Mouse (Mus musculus): Measurements from ENCODE around the gene Rnase10.
A peak's percentile ranks its signal among the peaks of the same experiment; 100 is the strongest.
"Not testable (repeated sequence)": the region's sequence is repeated elsewhere in the genome, so short reads cannot be mapped to it uniquely, and the experiment has no call there.

Gene Rnase10

GRCm38 (mm10) chr14:51008781-51009180, 1.2 kb downstream of the Rnase10 start:
- no peak for ATAC-seq (ENCODE audit: insufficient number of reproducible peaks, low FRiP score, low TSS enrichment)

GRCm38 (mm10) chr14:51009572-51009971, 2.0 kb downstream of the Rnase10 start:
- ATAC-seq (ENCODE audit: insufficient number of reproducible peaks, low FRiP score, low TSS enrichment): no peak

- ATAC-seq (ENCODE audit: insufficient number of reproducible peaks, low FRiP score, low TSS enrichment): not testable (repeated sequence)
These were observed 7.2 kb downstream of the Rnase10 start for GRCm38 (mm10) chr14:51014724-51015123.

- ATAC-seq (ENCODE audit: insufficient number of reproducible peaks, low FRiP score, low TSS enrichment): no peak
These were observed 8.2 kb downstream of the Rnase10 start for GRCm38 (mm10) chr14:51015780-51016179.

GRCm38 (mm10) chr14:51017256-51017655, 9.7 kb downstream of the Rnase10 start:
- ATAC-seq (ENCODE audit: insufficient number of reproducible peaks, low FRiP score, low TSS enrichment): no peak

- no peak for ATAC-seq (ENCODE audit: insufficient number of reproducible peaks, low FRiP score, low TSS enrichment)
These were observed 15.9 kb downstream of the Rnase10 start for GRCm38 (mm10) chr14:51023457-51023856.

- no peak for ATAC-seq (ENCODE audit: insufficient number of reproducible peaks, low FRiP score, low TSS enrichment)
These were observed 17.3 kb downstream of the Rnase10 start for GRCm38 (mm10) chr14:51024820-51025219.

- peak; percentile 76 for ATAC-seq (ENCODE audit: insufficient number of reproducible peaks, low FRiP score, low TSS enrichment)
These were observed 19.0 kb downstream of the Rnase10 start for GRCm38 (mm10) chr14:51026391-51027133.

- no peak for ATAC-seq (ENCODE audit: insufficient number of reproducible peaks, low FRiP score, low TSS enrichment)
These were observed 20.0 kb downstream of the Rnase10 start for GRCm38 (mm10) chr14:51027387-51028155.

GRCm38 (mm10) chr14:51035206-51035605, 27.7 kb downstream of the Rnase10 start:
- ATAC-seq (ENCODE audit: insufficient number of reproducible peaks, low FRiP score, low TSS enrichment): no peak

- ATAC-seq (ENCODE audit: insufficient number of reproducible peaks, low FRiP score, low TSS enrichment): no peak
These were observed 28.7 kb downstream of the Rnase10 start for GRCm38 (mm10) chr14:51036214-51036613.

- no peak for ATAC-seq (ENCODE audit: insufficient number of reproducible peaks, low FRiP score, low TSS enrichment)
These were observed 34.2 kb downstream of the Rnase10 start, which contains the start of gene Rnase9 for GRCm38 (mm10) chr14:51041769-51042168. Rnase9 (minus strand) TSS chr14:51041869.

- no peak for ATAC-seq (ENCODE audit: insufficient number of reproducible peaks, low FRiP score, low TSS enrichment)
These were observed 40.3 kb downstream of the Rnase10 start for GRCm38 (mm10) chr14:51047846-51048245.

- ATAC-seq (ENCODE audit: insufficient number of reproducible peaks, low FRiP score, low TSS enrichment): no peak
These were observed 42.5 kb downstream of the Rnase10 start, which contains the start of gene Rnase11 for GRCm38 (mm10) chr14:51050063-51050462. Rnase11 (minus strand) TSS chr14:51050163.

GRCm38 (mm10) chr14:51051941-51052340, 44.4 kb downstream of the Rnase10 start:
- ATAC-seq (ENCODE audit: insufficient number of reproducible peaks, low FRiP score, low TSS enrichment): no peak

GRCm38 (mm10) chr14:51053176-51053575, 45.6 kb downstream of the Rnase10 start:
- no peak for ATAC-seq (ENCODE audit: insufficient number of reproducible peaks, low FRiP score, low TSS enrichment)

- ATAC-seq (ENCODE audit: insufficient number of reproducible peaks, low FRiP score, low TSS enrichment): no peak
These were observed 47.0 kb downstream of the Rnase10 start for GRCm38 (mm10) chr14:51054243-51055237.

GRCm38 (mm10) chr14:51057401-51057831, 49.9 kb downstream of the Rnase10 start, which contains the start of gene Rnase12:
Rnase12 (minus strand) TSS chr14:51057661.
- no peak for ATAC-seq (ENCODE audit: insufficient number of reproducible peaks, low FRiP score, low TSS enrichment)

All from cerebellum, adult (tissue).